Mouse (Mus musculus) cerebellum, adult 11-12 months (tissue): ENCODE data around the gene Tbce.
"Not testable (repeated sequence)": the region's sequence is repeated elsewhere in the genome, so short reads cannot be mapped to it uniquely, and the experiment has no call there.

ENCODE experiments used
- DNase-seq: peaks from one replicate; pipeline ENCODE4 v3.0.0; 2022

Gene Tbce

DNA sequence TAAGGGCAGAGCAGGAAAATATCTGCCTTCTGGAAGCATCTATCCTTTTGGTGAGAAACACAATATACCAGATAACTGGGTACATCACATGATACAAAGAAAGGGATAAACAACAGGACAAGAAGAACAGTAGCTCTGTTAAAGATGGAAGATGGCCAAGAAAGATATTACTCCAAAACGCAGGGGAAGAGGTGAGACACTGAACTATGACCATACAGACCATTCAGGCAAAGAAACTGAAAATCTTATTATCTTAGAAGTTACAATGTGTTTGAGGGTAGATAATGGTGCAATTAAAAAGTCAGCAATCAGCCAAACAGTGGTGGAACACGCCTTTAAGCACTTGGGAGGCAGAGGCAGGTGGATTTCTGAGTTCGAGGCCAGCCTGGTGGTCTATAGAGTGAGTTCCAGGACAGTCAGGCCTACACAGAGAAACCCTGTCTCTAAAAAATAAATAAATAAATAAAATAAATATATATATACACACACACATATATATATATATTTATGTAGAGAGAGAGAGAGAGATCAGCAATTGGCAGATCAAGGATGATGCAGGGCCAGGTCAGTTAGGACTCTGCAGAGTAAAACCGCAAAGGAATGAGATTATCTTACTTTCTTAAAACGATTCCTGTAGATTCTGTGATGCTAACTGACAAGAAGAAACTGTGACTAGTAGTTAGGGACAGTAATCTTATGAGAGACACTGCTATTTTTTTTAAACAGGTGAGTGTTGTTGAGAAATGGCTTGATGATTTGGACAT is 5.9 kb downstream of the Tbce start:
- no peak for DNase-seq

DNA sequence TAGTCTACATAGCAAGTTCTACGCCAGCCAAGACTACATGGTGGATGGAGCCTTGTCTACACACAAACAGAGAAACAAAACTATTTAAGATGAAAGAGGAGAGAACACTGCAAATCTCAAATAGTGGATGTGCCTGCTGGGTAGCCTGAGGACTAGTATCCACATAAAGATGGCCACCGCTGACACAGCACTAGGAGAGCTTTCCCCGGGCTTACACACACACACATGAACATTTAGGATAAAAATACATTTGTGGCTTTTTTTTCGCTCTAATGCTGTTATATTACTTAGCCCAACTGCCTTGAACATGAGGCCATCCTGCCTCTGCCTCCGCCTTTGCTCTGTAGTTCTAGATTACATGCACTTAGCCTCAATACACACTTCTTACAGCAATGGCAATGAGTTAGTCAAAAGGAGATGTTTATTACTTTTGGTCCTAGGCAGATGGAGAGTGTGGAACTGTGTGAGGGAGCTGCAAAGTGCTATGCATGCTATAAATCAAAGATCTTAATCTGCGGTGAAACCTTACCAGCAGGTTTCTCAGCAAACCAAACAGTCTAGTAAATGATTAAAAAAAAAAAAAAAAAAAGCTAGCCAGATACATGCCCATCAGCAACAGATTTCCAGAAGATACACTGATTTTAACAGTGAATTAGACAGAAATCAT is 13.2 kb downstream of the Tbce start:
- no peak for DNase-seq

DNA sequence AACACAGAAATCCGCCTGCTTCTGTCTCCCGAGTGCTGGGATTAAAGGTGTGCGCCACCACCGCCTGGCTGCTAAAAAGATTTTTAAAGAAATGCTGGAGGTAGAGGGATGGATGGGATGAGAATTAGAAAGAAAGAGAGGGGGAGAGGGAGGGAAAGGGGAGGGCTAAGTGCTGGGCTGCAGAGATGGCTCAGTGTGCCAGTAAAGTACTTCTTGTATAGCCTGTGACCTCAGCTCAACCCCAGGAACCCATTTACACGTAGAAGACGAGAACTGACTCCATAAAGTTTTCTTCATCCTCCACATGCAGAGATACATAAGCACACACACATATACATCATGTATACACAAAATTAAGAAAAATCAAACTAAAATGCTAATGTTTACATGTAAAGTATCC is 13.9 kb downstream of the Tbce start:
- DNase-seq: no peak

DNA sequence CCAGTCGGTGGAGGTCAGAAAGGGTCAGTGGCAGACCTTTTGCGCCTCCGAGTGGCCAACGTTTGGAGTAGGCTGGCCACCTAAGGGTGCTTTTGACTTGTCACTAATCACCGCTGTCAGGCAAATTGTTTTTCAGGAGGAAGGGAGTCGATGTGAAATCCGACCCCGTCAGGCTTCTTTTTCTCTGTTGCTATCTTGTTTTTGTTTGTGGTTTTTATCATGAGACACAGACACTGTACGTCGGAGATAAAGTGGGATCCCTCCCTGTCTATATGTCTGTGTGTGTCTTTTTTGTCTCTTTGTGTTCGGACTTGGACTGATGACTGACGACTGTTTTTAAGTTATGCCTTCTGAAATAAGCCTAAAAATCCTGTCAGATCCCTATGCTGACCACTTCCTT is 18.0 kb downstream of the Tbce start:
- not testable (repeated sequence) for DNase-seq

DNA sequence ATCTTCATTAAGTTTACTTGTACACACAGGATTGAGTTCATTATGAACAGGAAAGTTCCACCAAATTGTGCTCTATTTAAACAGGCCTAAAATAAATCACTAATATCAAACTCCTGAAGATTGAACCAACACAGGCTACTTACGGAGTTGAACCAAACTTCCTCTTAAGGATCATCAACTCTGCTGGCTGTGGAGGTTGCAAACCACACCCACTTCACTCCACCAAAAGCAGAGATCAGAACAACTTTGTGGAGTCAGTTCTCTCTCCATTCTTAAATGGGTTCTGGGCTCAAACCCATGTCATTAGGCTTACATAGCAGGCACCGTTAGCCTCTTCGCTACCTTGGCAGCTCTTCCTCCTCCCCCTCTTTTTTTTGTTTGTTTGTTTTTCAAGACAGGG is 20.6 kb downstream of the Tbce start:
- no peak for DNase-seq

DNA sequence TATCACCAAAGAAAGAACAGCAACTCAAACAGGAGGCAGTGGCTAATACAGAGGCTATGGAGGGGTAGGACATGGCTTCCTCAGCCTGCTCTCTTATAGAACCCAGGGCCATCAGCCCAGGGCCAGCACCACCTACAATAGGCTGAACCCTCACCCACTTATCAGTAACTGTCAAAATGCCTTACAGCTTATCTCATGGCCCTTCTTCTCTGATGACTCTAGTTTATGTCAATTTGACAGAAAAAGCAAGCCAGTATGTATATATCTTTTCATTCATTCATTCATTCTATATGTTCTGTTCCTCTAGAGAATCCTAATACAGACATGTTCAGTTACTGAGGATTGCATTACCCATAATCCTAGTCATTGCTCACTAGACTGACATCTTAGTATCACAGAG is 21.2 kb downstream of the Tbce start:
- no peak for DNase-seq

DNA sequence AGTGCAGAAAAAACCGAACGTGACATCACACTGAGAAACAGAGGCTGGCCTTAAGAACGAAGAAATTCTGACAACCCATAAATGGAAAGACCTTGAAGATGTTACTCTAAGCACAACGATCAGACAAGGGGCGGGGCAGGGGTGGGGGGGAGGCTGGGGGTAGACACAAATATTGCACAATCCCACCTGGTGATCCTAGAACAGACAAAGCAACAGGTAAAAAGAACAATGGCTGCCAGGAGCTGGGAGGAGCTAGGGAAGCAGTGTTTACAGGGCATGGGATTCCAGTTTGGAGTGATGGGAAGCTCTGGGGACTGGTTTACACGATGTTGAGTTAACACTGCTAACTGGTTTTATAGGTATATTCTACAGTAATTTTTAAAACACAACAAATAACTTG is 23.8 kb downstream of the Tbce start:
- DNase-seq: no peak

DNA sequence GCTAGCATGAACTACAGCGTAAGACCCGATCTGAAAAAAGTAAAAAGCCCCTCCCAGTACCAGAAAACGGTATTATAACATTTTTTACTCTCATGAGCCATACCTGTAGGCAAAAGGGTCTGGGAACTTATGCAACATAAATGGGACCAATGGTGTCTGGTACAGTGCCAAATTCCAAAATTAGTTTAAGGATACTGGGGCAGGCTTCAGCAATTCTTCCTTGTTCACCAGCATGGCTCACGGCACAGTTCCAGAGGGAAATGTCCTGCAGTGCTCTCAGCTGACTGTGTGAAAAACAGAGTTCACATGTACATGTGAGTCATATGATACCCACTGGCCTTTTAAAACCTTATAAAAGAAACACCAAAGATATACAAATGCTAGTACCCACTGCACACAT is 24.9 kb downstream of the Tbce start:
- DNase-seq: peak; percentile 53

DNA sequence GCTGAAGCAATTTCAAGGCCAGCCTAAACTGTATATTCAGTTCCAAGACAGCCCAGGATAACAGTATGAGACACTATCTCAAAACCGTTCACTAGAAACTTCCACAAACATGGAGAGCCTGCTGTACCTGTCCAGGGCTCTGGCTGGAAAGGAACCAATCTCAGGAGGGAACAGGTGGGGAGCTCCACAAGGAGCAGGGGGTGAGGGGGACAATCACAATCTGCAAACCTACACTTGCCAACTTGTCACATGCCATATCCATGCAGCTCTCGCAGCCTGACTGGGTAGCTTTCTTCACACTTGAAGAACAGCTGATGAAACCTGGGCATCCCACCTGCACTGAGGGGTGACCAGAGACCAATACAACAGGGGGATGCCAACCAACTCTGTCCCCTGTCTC is 25.4 kb downstream of the Tbce start:
- peak; percentile 58 for DNase-seq

DNA sequence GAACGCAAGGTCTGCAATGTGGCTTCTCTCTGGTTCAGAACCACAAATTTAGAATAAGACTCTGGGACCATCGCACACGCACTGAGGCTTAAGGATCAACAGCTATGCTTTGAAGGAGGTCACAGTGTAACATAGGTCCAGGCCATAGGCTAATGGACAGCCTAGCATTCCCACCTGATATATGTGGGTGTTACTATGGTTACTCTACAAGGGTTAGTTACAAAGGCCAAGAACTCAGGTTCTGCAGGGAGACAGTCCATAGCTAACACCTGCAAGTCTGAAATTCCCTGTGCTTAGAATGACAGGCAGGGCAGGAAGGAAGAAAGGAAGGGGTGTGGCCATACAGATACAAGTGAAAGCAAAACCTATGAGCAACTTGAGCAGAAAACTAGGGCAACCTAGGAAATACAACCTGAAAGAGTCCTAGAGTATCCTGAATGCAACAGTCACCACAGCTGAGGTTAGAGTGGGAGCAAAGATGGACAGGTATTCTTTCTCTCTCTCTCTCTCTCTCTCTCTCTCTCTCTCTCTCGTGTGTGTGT is 27.9 kb downstream of the Tbce start:
- no peak for DNase-seq

DNA sequence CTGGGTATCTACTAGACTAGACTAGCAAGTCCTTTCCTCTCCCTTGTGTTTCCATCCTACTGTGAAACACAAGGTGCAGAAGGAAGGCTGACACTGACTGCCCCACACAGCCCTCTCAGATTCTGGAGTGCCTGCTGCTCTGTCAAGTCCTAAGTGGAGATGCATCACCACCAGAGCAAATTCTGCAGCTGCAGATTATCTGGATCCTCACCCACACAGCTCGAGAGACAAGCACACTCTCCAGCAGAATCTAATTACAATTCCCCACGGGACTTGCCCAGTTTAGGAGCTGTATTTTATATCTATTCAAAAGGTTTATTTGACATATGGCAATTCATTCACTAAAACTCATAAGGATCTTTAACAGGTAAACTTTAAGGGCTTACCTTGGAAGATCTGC is 33.4 kb downstream of the Tbce start:
- no peak for DNase-seq

DNA sequence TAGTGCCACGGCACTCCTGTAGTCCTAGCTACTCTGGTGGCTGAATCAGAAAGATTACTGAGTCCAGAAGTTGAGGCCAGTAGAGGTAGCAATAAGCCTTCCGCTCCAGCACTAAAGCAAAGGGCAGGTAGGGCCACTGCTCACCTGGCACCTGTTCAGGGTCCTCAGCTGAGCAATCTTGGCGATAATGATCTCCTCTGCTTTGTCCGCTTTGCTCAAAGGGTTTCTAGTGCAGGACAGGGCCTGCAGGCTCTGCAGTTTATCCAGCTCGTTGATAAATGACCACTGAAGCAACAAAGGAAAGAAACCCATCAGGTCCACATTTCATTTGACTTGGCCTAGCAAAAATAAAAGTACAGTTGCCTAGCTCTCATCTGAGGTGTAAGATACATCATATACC is 34.4 kb downstream of the Tbce start:
- DNase-seq: no peak

DNA sequence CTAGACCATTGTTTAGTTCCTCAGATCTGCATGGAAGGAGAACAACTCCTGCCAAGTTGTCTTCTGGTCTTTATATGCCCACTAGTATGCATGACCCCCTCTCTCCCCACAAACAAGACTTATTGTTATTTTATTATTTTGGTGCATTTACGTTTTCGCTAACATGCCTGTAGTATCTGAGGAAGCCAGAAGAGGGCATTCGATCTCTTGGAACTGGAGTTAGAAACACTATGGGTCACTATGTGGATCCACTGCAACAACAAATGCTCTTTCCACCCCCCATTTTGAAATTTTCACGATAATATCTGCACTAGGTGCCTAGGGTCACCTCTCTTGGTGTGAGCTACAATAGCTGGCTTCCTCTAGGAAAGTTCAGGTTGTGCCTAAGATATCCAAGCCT is 35.4 kb downstream of the Tbce start:
- DNase-seq: no peak

DNA sequence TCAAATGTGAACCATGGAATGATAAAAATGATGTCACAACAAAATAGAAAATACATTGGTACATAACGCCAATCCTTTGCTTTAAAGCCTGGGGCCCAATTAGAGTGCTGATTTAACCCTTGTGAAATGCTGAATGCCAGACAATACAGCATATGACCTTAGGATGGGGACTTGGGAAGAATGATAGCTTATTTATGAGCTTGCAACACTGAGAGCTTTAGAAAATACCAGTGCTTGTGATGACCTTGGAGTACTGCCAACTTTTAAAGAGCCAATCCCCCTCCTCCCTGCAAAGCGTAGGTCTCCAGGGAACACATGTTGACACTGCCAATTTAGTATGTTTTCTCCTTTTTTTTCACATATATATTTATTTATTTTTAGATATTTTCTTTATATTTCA is 36.7 kb downstream of the Tbce start:
- no peak for DNase-seq

DNA sequence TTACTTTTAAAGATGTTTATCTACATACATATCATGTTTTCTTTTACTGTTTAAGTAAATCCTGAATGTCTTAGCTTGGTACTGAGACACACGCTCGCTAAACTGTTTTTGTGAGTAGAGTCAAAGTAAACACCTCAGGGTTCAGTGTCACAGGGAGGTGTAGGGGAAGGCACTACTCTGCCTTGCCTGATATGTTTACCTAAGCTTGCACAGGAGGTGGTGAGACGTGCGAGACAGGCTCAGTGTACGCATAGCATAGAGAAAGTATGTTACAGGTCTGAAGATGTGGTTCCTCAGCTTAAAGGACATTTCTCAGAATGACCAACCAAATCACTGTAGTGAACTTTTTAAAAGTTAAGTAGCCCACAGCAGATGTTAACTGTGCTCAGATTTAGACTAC is 42.0 kb downstream of the Tbce start:
- no peak for DNase-seq

DNA sequence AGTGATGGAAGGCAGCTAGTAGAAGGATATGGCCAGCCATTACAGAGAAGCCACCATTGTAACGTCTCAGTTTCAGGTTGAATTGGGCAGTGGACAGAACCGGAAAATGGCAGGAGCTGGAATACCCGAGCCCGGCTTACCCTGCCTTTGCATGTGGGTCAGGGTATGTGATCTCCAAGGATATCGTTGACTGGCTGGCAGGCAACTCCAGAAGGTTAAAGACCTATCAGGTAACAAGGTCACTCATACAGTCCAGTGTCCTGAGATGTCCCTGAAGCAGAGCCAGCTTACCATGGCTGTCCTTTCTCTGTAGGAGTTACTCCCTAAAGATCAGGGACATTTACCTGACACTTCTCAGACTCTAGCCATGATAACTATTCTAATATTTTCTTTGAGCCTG is 44.4 kb downstream of the Tbce start:
- no peak for DNase-seq

DNA sequence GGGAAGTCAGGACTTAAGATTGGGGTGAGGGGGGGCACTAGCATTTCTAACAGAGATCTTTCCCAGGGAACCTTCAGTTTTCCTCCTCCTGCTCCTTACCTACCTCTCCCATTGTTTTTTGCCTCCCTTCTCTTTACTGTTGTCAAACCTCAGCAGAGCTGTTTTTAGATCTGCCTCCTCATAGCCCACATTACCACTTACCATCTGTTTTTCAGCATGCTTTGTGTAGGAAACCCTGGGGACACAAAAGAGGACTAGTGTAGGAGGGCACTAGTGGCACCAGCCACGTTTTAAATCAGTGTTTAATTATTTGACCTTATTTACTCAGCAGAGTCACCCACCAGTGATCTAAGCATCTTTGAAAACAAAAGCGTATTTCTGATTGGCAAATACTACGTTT is 46.4 kb downstream of the Tbce start:
- DNase-seq: no peak

DNA sequence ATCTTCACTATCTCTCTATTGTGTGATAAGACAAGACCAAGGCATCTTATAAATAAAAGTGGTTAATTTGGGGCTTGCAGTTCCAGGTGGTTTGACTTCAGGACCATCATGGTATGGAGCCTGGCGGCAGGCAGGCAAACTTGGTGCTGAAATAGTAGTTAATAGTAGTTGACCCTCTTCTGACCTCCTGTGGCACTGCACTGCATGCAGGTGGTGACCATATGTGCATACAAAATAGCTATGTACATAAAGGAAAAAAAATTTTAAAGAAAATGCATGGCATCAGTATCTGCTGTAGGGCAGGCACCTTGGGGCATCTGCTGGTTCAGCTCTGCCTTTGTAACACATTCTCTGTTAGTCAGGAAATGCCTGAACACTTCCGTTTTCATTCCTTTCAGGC is 49.0 kb downstream of the Tbce start:
- DNase-seq: no peak

DNA sequence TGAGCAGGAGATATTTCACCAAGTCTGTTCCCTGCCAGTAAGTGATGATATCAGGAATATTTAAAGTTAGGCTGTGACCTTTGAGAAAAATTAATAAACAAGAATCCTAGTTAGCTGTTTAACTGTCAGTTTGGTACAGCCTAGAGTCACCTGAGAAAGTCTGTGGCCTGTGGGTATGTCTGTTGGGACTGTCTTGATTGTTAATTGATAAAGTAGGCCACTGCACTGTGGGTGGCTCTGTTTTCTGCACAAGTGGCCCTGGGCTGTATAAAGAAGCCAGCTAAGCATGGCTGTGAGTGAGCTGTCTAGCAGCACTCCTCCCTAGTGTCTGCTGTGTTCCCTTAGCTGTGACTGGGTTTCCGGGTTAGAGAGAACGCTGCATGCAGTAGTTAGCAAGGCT is 50.3 kb downstream of the Tbce start:
- no peak for DNase-seq

DNA sequence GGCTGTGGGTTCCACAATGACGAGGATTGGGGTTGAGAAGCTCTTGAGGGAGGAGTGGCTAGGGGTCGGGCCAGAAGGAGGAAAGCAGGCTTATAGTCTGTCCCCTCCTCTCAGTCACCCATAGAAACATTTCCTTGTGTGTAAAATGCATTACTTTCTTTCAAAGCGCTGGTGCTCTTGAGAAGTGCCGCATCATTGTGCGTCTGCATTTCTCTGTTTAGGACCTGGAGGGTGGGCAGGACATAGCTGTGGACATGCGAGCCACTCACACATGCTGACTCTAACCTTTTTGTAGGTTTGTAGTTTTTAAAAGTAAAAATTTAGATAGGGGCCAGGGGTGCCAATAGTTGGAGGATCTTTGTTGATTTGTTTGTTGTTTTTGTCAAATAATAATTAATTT is 55.9 kb downstream of the Tbce start:
- DNase-seq: no peak

DNA sequence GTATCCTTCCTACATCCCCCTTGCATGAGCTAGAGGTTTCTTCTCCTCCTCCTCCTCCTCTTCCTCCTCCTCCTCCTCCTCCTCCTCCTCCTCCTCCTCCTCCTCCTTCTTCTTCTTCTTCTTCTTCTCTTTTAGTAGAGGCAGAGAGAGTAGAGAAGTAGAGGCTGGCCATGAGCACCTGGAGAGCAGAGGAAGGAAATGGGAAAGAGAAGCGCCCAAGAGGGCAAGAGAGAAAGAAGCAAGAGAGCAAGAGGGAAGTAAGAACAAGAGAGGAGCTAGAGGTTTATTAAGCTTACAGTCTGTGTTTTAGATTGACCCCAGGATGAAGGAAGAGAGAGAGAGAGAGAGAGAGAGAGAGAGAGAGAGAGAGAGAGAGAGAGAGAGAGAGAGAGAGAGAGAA is 57.6 kb downstream of the Tbce start:
- DNase-seq: not testable (repeated sequence)

DNA sequence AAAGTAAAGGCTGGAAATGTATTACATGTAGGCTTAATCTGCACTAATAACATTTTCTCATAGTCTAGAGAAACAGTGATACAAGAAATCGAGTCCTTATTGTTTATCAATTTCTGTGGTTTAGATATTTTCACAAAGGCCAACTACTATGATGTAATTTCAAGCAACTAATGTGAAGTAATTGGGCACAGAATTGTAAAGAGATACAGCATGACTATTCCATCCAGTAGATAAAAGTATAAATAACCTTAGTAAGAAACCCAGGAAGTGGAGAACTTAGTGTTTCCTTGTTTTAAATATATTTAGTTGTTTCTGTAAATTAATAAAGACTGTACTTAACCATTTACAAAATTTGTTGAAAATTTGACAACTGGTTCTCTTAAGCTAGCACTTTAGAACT is 69.6 kb downstream of the Tbce start:
- DNase-seq: no peak

DNA sequence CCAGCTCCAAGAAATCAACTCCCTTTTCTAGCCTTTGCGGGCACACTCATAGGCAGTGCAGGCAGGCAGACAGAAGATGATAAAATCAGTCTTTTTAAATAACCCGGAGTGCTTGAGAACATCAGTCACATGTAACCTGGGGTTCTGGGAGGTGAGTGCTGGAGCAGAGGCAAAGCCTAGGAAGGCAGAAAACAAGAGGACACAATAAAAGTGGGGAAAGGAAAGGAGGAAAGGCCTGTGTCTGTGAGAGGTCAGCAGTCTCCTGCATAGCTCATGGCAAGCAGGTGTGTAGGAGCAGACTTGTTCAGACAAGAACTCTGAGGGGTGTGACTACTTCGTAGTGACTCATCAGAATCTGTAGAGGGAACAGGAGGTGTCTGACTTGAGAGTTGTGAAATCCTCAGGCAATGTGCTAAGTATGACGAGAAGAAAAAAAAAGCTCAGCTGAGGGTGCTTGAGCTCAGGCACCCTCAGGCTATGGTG is 70.8 kb downstream of the Tbce start:
- no peak for DNase-seq

DNA sequence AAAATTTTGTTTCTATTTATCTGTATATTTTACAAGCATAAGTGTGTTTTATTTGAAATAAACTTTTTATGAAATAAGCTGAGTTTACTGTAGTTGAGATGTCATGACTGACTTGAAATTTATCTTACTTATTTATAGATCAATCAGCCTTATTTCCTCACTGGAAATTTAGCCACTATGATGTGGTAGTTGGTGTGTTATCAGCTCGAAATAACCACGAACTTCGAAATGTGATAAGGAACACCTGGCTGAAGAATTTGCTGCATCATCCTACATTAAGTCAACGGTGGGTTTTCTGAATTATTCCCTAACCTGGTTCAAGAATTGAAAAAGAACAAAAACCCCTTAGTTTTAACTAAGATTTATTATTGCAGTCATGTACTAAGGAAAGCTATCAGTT is 73.3 kb downstream of the Tbce start:
- no peak for DNase-seq
